Mouse (Mus musculus): ENCODE data around the gene C5ar2. TPM values are rescaled to one million over a fixed set of nuclear protein-coding genes. Genes with fewer than 3 reads are reported as not detected.

The C5ar2 gene
- polyA plus RNA-seq, 2 experiments: 0.33 to 0.56 TPM

DNA sequence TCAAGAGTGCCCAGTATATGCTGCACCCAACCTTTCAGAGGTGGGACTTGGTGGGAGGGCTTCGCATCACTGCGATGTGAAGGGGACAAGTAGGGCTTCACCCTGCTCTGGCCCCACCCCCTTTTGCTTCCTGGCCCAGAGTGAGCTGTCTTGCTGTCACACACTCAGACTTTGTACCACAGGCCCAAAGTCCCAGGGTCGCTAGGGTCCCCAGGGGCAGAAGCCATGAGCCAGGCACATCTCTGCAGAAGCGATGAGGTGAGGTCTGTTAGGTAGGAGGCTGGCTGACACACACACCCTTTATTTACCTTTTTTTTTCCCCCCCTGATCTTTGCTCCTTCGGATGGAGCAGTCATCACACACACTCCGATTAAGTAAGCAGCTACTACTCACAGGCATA is 30.8 kb downstream of the C5ar2 start:
- Histone ChIP-seq H3K4me3 (ENCODE audit: insufficient read depth in 1 of 2, low read depth in 2 of 2, low read length in 2 of 2) (no peak overlapping the region), H3K27me3 (ENCODE audit: control insufficient read depth, insufficient read depth, low read length) (no peaks in the 10 kb centered on the region), H3K36me3 (replicated peaks; ENCODE audit: control insufficient read depth, insufficient read depth, low read depth) (no peaks in the 10 kb centered on the region), H3K4me1 (replicated peaks; ENCODE audit: control insufficient read depth in 2 of 2, insufficient read depth in 2 of 2, low read length in 1 of 2) (no peaks in the 10 kb centered on the region; a peak in 1 of 4 replicates), H3K4me2 (ENCODE audit: low read depth) (no peak overlapping the region), H3K9ac (replicated peaks) (no peak overlapping the region), H3K27ac (no peak overlapping the region), H3K9me3 (ENCODE audit: control insufficient read depth, low read length) (no peaks in the 10 kb centered on the region)
- TF ChIP-seq EP300 (IDR thresholded peaks at IDR 0.05; ENCODE audit: low read depth) (no peak), CTCF (IDR thresholded peaks at IDR 0.05; ENCODE audit: low read depth) (no peak)
- DNase-seq (ENCODE audit: low read depth in 3 of 3, low spot score in 3 of 3): no peak
- WGBS (ENCODE audit: insufficient replicate concordance): 74% methylated on average over 6 of the region's 6 CpGs
- peak; percentile 46 for ATAC-seq (ENCODE audit: insufficient read depth)

GRCm38 (mm10) chr7:16210862-16211365 is 33.0 kb downstream of the C5ar2 start:
- Histone ChIP-seq H3K27ac (no peak overlapping the region), H3K9ac (replicated peaks) (no peak overlapping the region), H3K36me3 (replicated peaks; ENCODE audit: control insufficient read depth, insufficient read depth, low read depth) (no peaks in the 10 kb centered on the region), H3K4me1 (replicated peaks; ENCODE audit: control insufficient read depth in 2 of 2, insufficient read depth in 2 of 2, low read length in 1 of 2) (no peaks in the 10 kb centered on the region; a peak in 1 of 4 replicates), H3K27me3 (ENCODE audit: control insufficient read depth, insufficient read depth, low read length) (no peaks in the 10 kb centered on the region), H3K4me3 (ENCODE audit: insufficient read depth in 1 of 2, low read depth in 2 of 2, low read length in 2 of 2) (no peak overlapping the region), H3K4me2 (ENCODE audit: low read depth) (no peak overlapping the region), H3K9me3 (ENCODE audit: control insufficient read depth, low read length) (no peaks in the 10 kb centered on the region)
- no peak for ATAC-seq (ENCODE audit: insufficient read depth)
- TF ChIP-seq EP300 (IDR thresholded peaks at IDR 0.05; ENCODE audit: low read depth): no peak
- TF ChIP-seq CTCF (IDR thresholded peaks at IDR 0.05; ENCODE audit: low read depth): peak; percentile 65
- WGBS (ENCODE audit: insufficient replicate concordance): 69% methylated on average over 12 of the region's 12 CpGs
- no peak for DNase-seq (ENCODE audit: low read depth in 3 of 3, low spot score in 3 of 3)

DNA sequence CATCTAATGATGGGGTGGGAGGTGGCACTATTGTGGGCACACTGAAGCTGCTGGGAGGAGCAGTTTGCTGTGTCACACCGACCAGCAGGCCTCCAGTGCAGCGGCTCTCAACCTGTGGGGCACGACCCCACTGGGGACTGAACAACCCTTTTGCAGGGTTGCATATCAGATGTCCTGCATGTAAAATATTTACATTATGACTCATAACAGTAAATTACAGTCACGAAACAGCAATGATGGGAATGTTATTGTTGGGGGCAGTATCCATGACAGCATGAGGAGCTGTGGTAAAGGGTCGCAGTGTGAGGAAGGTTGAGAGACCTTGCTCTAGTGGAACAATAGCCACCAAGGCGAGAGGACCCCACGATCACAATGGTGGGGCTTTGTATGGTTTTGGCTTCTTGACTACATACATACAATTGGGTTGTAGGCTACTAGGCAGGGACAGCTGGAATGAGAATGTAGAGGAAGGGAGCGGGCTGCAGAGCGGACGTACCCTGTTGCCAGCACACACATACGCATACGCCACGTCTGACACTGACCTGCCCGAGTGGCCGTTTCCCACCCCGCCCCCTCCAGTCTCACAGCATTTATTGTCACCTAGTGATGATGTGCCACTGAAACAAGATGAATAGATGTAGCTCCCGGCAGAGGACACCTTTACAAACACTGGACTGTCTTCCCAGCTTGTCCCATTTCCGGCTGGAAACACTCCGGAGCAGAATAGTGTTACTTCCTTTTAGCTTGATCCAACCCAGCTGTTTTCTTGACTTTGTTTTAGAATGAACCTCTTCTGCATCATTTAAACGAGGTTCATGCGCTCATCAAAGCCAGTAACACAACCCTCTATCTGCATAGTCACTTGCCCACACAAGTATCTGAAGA is 34.9 kb downstream of the C5ar2 start:
- no peaks in the 10 kb centered on the region for H3K36me3 ChIP-seq (replicated peaks; ENCODE audit: control insufficient read depth, insufficient read depth, low read depth)
- no peak for ATAC-seq (ENCODE audit: insufficient read depth)
- no peak overlapping the region for H3K9ac ChIP-seq (replicated peaks)

GRCm38 (mm10) chr7:16207496-16207895 is 36.5 kb downstream of the C5ar2 start:
- Histone ChIP-seq H3K9me3 (ENCODE audit: control insufficient read depth, low read length) (no peaks in the 10 kb centered on the region), H3K27me3 (ENCODE audit: control insufficient read depth, insufficient read depth, low read length) (no peaks in the 10 kb centered on the region), H3K36me3 (replicated peaks; ENCODE audit: control insufficient read depth, insufficient read depth, low read depth) (no peaks in the 10 kb centered on the region), H3K9ac (replicated peaks) (no peak overlapping the region), H3K4me3 (ENCODE audit: insufficient read depth in 1 of 2, low read depth in 2 of 2, low read length in 2 of 2) (no peak overlapping the region), H3K27ac (no peak overlapping the region), H3K4me2 (ENCODE audit: low read depth) (no peak overlapping the region), H3K4me1 (replicated peaks; ENCODE audit: control insufficient read depth in 2 of 2, insufficient read depth in 2 of 2, low read length in 1 of 2) (no peaks in the 10 kb centered on the region; a peak in 1 of 4 replicates)
- ATAC-seq (ENCODE audit: insufficient read depth): no peak; the same call in 1 of the 2 replicates
- DNase-seq (ENCODE audit: low read depth in 3 of 3, low spot score in 3 of 3): peak in 1 of 3 experiments; percentile 14
- TF ChIP-seq EP300 (IDR thresholded peaks at IDR 0.05; ENCODE audit: low read depth): no peak
- TF ChIP-seq CTCF (IDR thresholded peaks at IDR 0.05; ENCODE audit: low read depth): no peak
- 76% methylated on average over 10 of the region's 10 CpGs for WGBS (ENCODE audit: insufficient replicate concordance)

More for the DNA sequence above, 34.9 kb downstream of the C5ar2 start:
- Histone ChIP-seq H3K9me3 (ENCODE audit: control insufficient read depth, low read length) (no peaks in the 10 kb centered on the region), H3K27ac (no peak overlapping the region), H3K27me3 (ENCODE audit: control insufficient read depth, insufficient read depth, low read length) (no peaks in the 10 kb centered on the region), H3K4me2 (ENCODE audit: low read depth) (no peak overlapping the region), H3K4me1 (replicated peaks; ENCODE audit: control insufficient read depth in 2 of 2, insufficient read depth in 2 of 2, low read length in 1 of 2) (no peaks in the 10 kb centered on the region; a peak in 1 of 4 replicates), H3K4me3 (ENCODE audit: insufficient read depth in 1 of 2, low read depth in 2 of 2, low read length in 2 of 2) (no peak overlapping the region)
- no peak for DNase-seq (ENCODE audit: low read depth in 3 of 3, low spot score in 3 of 3)
- TF ChIP-seq EP300 (IDR thresholded peaks at IDR 0.05; ENCODE audit: low read depth): no peak
- TF ChIP-seq CTCF (IDR thresholded peaks at IDR 0.05; ENCODE audit: low read depth): no peak
- WGBS (ENCODE audit: insufficient replicate concordance): 78% methylated on average over 21 of the region's 21 CpGs

- TF ChIP-seq EP300 (IDR thresholded peaks at IDR 0.05; ENCODE audit: low read depth): no peak
- TF ChIP-seq CTCF (IDR thresholded peaks at IDR 0.05; ENCODE audit: low read depth): no peak
- Histone ChIP-seq H3K27ac (no peak overlapping the region), H3K9ac (replicated peaks) (no peak overlapping the region), H3K36me3 (replicated peaks; ENCODE audit: control insufficient read depth, insufficient read depth, low read depth) (no peaks in the 10 kb centered on the region), H3K4me2 (ENCODE audit: low read depth) (no peak overlapping the region), H3K27me3 (ENCODE audit: control insufficient read depth, insufficient read depth, low read length) (no peaks in the 10 kb centered on the region), H3K9me3 (ENCODE audit: control insufficient read depth, low read length) (no peaks in the 10 kb centered on the region), H3K4me3 (ENCODE audit: insufficient read depth in 1 of 2, low read depth in 2 of 2, low read length in 2 of 2) (no peak overlapping the region), H3K4me1 (replicated peaks; ENCODE audit: control insufficient read depth in 2 of 2, insufficient read depth in 2 of 2, low read length in 1 of 2) (no peaks in the 10 kb centered on the region; a peak in 1 of 4 replicates)
- WGBS (ENCODE audit: insufficient replicate concordance): 69% methylated on average over 7 of the region's 7 CpGs
- DNase-seq (ENCODE audit: low read depth in 3 of 3, low spot score in 3 of 3) (no peak), ATAC-seq (ENCODE audit: insufficient read depth) (no peak)
Measured at GRCm38 (mm10) chr7:16207076-16207475, 36.9 kb downstream of the C5ar2 start.
